Mouse (Mus musculus) regulatory T cell (primary cell): ENCODE results near the gene Sncg.

ENCODE experiments used
- in situ Hi-C: fragments of 300-600 bp; cut with MboI, MseI; formaldehyde crosslinking; loops from one replicate; pipeline ENCODE4 v1.15.1; 2025; ENCODE audit warnings: high pct_unique_total_duplicates

Sncg gene

GRCm38 (mm10) chr14:34345771-34346566 is 28.6 kb downstream of the Sncg start:
- in situ Hi-C loops = no loop called here

DNA sequence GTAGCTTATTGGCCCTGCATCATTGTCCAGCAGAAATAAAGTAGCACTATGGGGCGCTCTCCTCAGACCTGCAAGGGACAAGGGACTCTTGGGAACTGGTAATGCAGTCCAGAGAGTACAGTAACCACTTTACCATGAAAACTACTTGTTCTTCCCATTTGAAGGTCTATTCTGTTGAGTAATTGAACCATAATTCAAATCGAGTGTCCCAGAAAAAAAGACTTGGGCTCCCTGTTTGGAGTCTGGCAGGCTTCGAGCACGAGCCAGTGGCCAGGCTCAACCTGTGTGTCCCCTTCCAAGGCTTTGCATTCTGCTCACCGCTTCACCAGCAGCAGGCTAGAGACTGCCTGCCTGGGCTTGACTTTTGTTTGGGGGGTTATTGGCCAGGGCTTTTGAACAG is 30.2 kb downstream of the Sncg start:
- in situ Hi-C loops = no loop called here

DNA sequence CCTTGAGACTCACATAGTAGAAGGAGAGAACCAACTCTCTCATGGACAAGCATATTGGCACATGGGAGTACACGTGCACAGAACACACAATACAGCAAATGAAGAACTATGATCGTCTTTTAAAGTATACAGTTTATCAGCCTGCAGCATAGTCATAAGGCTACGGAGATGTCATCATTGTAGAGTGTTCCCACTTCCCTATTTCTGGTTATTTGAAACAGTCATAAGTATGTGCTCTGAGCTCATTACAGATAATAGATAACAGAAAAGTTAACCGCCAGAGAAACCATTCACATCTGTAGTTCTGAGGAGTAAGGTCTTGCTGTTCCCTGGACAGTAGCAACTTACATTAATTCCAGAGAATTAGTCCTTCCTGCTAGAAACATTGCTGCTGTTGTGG is 31.5 kb downstream of the Sncg start:
- in situ Hi-C loops = no loop called here

DNA sequence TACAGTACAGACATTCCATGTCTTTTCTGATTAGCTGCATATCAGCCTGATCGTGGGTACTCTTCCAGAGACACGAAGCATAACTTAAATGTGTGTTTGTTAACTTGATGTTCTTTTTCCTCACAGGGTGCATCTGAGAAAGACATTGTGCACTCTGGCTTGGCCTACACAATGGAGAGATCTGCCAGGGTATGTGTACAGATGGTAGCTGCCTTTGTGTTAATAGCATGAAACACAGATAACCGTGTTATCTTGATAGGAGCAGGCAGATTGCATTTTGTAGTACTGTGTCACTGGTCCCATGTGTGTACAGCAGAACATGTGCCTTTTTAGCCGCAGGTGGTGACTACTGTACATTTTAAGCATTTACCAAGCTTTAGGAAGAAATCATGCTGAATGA is 32.6 kb downstream of the Sncg start:
- in situ Hi-C loops = no loop called here

- in situ Hi-C loops = no loop called here
Measured at GRCm38 (mm10) chr14:34339446-34339845, 35.1 kb downstream of the Sncg start.

GRCm38 (mm10) chr14:34332476-34332875 is 42.1 kb downstream of the Sncg start:
- in situ Hi-C loops = no loop called here

GRCm38 (mm10) chr14:34331886-34332285 is 42.7 kb downstream of the Sncg start:
- in situ Hi-C loops = no loop called here

- in situ Hi-C loops = no loop called here
Measured at GRCm38 (mm10) chr14:34330657-34331158, 43.9 kb downstream of the Sncg start.

GRCm38 (mm10) chr14:34327618-34328017 is 47.0 kb downstream of the Sncg start:
- in situ Hi-C loops = no loop called here

DNA sequence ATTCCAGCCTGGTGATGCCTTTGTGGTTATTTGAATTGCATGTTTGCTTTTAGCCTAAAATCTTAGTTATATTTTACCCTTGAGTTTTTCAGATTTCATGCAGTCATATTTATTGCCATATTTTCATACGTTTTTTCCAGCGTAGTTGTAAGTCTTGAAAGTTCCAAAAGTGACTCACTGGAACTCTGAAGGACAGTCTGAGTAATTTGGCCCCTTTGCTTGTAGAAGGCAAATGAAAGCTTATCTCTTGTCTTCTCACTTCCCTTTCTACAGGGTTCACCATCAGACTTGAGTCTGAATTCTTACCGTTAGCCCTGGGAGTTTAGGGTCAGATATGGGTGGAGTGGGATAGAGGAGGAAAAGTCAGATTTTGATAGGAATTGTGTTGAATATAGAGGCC is 48.0 kb downstream of the Sncg start:
- in situ Hi-C loops = no loop called here

- in situ Hi-C loops = no loop called here
Measured at GRCm38 (mm10) chr14:34323576-34324085, 51.0 kb downstream of the Sncg start.
